Mouse (Mus musculus) heart, embryonic 16.5 days (tissue): ENCODE results near the gene Pros1. TPM values are rescaled to one million over a fixed set of nuclear protein-coding genes. Genes with fewer than 3 reads are reported as not detected.

Experiments
- ATAC-seq: fragments of 200-750 bp; cut with Nextera tagmentation; replicated peaks from 2 replicates; pipeline ENCODE4 v1.8.0; 2017; ENCODE audit warnings: moderate number of reproducible peaks; ENCODE audit not compliant: insufficient read depth, low FRiP score; ENCODE audit errors: extremely low read depth
- H3K27ac ChIP-seq: fragments of 300-500 bp; sonication (generic); 2 replicates; pipeline ENCODE4 v1.5.1; 2014; ENCODE audit warnings: mild to moderate bottlenecking, low read length, control low read depth, moderate library complexity
- H3K27me3 ChIP-seq: fragments of 300-500 bp; sonication (generic); 2 replicates; pipeline ENCODE4 v1.6.1; 2014; ENCODE audit warnings: low read length, mixed read lengths; ENCODE audit not compliant: control insufficient read depth, insufficient read depth
- H3K36me3 ChIP-seq: fragments of 300-500 bp; sonication (generic); 2 replicates; pipeline ENCODE4 v1.6.1; 2014; ENCODE audit not compliant: control insufficient read depth, insufficient read depth
- H3K4me1 ChIP-seq: fragments of 300-500 bp; sonication (generic); 2 replicates; pipeline ENCODE4 v1.6.1; 2014; ENCODE audit warnings: low read length, mixed read lengths; ENCODE audit not compliant: control insufficient read depth, insufficient read depth
- H3K4me2 ChIP-seq: fragments of 300-500 bp; sonication (generic); 2 replicates; pipeline ENCODE4 v1.6.1; 2014; ENCODE audit warnings: low read depth, mild to moderate bottlenecking, control low read depth, low read length
- H3K4me3 ChIP-seq: fragments of 300-500 bp; sonication (generic); 2 replicates; pipeline ENCODE4 v1.5.1; 2014; ENCODE audit warnings: mild to moderate bottlenecking, control low read depth, low read length
- H3K9ac ChIP-seq: fragments of 300-500 bp; sonication (generic); 2 replicates; pipeline ENCODE4 v1.6.1; 2014; ENCODE audit warnings: low read length, control low read depth
- H3K9me3 ChIP-seq: fragments of 300-500 bp; sonication (generic); replicated peaks from 2 replicates; pipeline ENCODE4 v1.6.1; 2016; ENCODE audit warnings: low read length; ENCODE audit not compliant: control insufficient read depth
- WGBS: fragments of 180-500 bp; shearing (Covaris S2); extraction: QIAGEN DNeasy Blood & Tissue Kit; methylation state at CpG from one replicate; pipeline ENCODE4 v1.1.7; 2014; 5-methylcytosine and 5-hydroxymethylcytosine counted together
- microRNA-seq: library from miRNA; unstranded; fragments of <30 nt; microRNA quantifications from one replicate; pipeline ENCODE4, GENCODE M21; 2017
- polyA plus RNA-seq: library from polyadenylated mRNA; unstranded; fragments of >200 nt; fragmentation: Nextera tagmentation; extraction: Ambion mirVana; gene quantifications from 2 replicates; pipeline ENCODE4 v1.2.1, GENCODE M21; 2015

Pros1 gene
- polyA plus RNA-seq, 1 experiment from 2014 or later = 20.3 TPM

GRCm38 (mm10) chr16:62958485-62958884, 104.4 kb downstream of the Pros1 start:
- WGBS = 85% methylated on average over 4 of the region's 4 CpGs
- no peak for ATAC-seq
- H3K36me3 ChIP-seq = no peaks in the 10 kb centered on the region

DNA sequence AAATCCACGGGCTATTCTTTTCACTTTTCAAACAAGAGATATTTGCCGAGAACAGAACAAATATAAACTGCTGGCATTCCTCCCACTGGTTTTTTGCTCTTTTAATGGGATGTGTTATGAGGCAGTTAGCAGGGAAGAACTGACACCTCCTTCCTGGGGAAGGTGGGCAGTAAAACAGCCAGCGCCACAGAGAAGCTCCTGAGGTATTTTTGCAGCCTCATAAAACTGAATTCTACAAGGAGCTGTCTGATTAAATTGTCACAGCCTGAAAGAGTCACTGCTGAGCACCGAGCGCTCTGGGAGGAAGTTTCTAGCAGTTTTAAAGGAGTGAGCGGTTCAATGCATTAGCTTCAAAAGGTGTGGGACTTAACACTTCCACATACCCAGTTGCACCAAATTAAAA, 110.3 kb downstream of the Pros1 start:
- no peaks in the 10 kb centered on the region for H3K27me3 ChIP-seq
- no peaks in the 10 kb centered on the region for H3K4me1 ChIP-seq
- H3K4me3 ChIP-seq = no peak overlapping the region
- H3K27ac ChIP-seq = no peak overlapping the region
- WGBS = 68% methylated on average over 6 of the region's 6 CpGs
- no peaks in the 10 kb centered on the region for H3K9me3 ChIP-seq
- no peak overlapping the region for H3K9ac ChIP-seq
- ATAC-seq = no peak
- no peak overlapping the region for H3K4me2 ChIP-seq
- H3K36me3 ChIP-seq = no peaks in the 10 kb centered on the region

More at GRCm38 (mm10) chr16:62958485-62958884, 104.4 kb downstream of the Pros1 start:
- no peaks in the 10 kb centered on the region for H3K4me1 ChIP-seq
- H3K27ac ChIP-seq = no peak overlapping the region
- H3K9me3 ChIP-seq = no peaks in the 10 kb centered on the region
- H3K4me3 ChIP-seq = no peak overlapping the region
- no peaks in the 10 kb centered on the region for H3K27me3 ChIP-seq
- no peak overlapping the region for H3K4me2 ChIP-seq
- H3K9ac ChIP-seq = no peak overlapping the region

DNA sequence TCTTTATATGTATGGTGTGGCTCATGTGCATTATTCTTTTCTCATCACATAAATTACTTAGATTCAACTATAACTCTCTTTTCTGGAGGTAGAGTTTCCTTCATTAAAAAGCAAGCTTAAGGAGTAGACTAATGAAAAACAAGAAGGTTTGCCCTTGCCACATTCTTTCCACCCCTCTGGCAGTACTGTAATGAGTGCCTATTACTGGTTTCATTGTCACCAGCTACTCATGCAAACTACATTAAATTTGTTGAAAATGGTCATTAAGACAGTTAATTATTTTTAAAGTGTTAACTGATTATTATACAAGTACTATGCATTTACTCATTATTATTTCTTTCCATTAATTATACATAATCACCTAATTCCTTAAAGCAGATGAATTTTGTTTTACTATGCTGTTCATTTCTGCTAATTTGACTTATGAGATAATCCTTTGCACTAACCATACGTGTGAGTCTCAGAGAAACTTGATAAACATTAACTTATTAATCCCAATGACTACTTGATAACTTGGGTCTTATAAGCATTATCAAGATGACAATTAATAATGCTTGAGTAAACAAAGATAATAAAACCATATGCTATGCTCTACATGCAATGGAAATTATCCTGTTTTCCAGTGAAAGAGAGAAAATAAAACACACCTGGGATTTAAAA, 117.7 kb downstream of the Pros1 start:
- Histone ChIP-seq H3K4me3 (no peak overlapping the region), H3K4me2 (no peak overlapping the region), H3K27ac (no peak overlapping the region), H3K9ac (no peak overlapping the region), H3K4me1 (no peaks in the 10 kb centered on the region), H3K27me3 (no peaks in the 10 kb centered on the region), H3K9me3 (no peaks in the 10 kb centered on the region), H3K36me3 (no peaks in the 10 kb centered on the region)
- 60% methylated on average over 1 of the region's 1 CpGs for WGBS
- ATAC-seq = no peak

DNA sequence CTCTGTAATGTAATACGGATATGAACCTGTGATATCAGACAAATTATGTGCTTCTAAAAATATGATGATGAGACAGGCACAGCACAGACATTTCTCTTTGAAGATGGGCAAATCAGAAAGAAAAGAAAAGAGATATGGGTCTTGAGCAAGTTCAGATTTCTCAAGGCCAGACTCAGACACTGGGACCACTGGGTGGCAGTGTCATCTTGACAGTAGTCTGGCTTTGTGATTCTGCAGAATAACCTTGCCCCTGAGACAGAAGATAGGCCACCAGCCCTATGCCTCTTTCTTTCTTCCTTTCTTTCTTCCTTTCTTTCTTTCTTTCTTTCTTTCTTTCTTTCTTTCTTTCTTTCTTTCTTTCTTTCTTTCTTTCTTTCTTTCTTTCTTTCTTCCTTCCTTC, 120.8 kb downstream of the Pros1 start:
- Histone ChIP-seq H3K4me2 (no peak overlapping the region), H3K9me3 (no peaks in the 10 kb centered on the region), H3K27ac (no peak overlapping the region), H3K9ac (no peak overlapping the region), H3K4me3 (no peak overlapping the region), H3K27me3 (no peaks in the 10 kb centered on the region), H3K36me3 (no peaks in the 10 kb centered on the region), H3K4me1 (no peaks in the 10 kb centered on the region)
- no peak for ATAC-seq
- 64% methylated on average over 1 of the region's 1 CpGs for WGBS

Small RNAs within 50 kb of the gene (microRNA-seq; reads per million reads assigned to microRNA genes)
- not detected for gene Gm25986

Other genes starting within 250 kb of the Pros1 start
- gene Nsun3, start 67.5 kb upstream of the Pros1 start, polyA plus RNA-seq = 5.8 and 7.1 TPM in 2 replicates
- gene Stx19, start 39.6 kb upstream of the Pros1 start, polyA plus RNA-seq = 0.30 and 0.57 TPM in 2 replicates
- 9.4 and 9.5 TPM in 2 replicates for gene Arl13b, start 7.3 kb upstream of the Pros1 start, polyA plus RNA-seq